Mouse (Mus musculus): ENCODE results near the gene Ncf1.
A peak's percentile ranks its signal among the peaks of the same experiment; 100 is the strongest.

Gene Ncf1

GRCm38 (mm10) chr5:134229391-134229790 lies at the start of gene Ncf1:
Gene Ncf1 (minus strand): TSS chr5:134229625.
- peak in 1 of 2 experiments; percentile 56 for DNase-seq (ENCODE audit: low spot score in 2 of 2)

GRCm38 (mm10) chr5:134277109-134277508 lies 47.7 kb upstream of the Ncf1 start:
- no peak for DNase-seq (ENCODE audit: low spot score in 2 of 2)

GRCm38 (mm10) chr5:134275556-134275955 lies 46.1 kb upstream of the Ncf1 start:
- no peak for DNase-seq (ENCODE audit: low spot score in 2 of 2)

- DNase-seq (ENCODE audit: low spot score in 2 of 2) = peak; percentile 23 to 38
Observed at GRCm38 (mm10) chr5:134275021-134275420, 45.6 kb upstream of the Ncf1 start.

GRCm38 (mm10) chr5:134273761-134274160 lies 44.3 kb upstream of the Ncf1 start:
- no peak for DNase-seq (ENCODE audit: low spot score in 2 of 2)

- DNase-seq (ENCODE audit: low spot score in 2 of 2) = no peak
Observed at GRCm38 (mm10) chr5:134272761-134273160, 43.3 kb upstream of the Ncf1 start.

GRCm38 (mm10) chr5:134271421-134271820 lies 42.0 kb upstream of the Ncf1 start:
- no peak for DNase-seq (ENCODE audit: low spot score in 2 of 2)

GRCm38 (mm10) chr5:134270566-134270965 lies 41.1 kb upstream of the Ncf1 start:
- no peak for DNase-seq (ENCODE audit: low spot score in 2 of 2)

- DNase-seq (ENCODE audit: low spot score in 2 of 2) = no peak
Observed at GRCm38 (mm10) chr5:134269751-134270150, 40.3 kb upstream of the Ncf1 start.

- DNase-seq (ENCODE audit: low spot score in 2 of 2) = no peak
Observed at GRCm38 (mm10) chr5:134268751-134269150, 39.3 kb upstream of the Ncf1 start.

GRCm38 (mm10) chr5:134266404-134266803 lies 37.0 kb upstream of the Ncf1 start:
- DNase-seq (ENCODE audit: low spot score in 2 of 2) = no peak

- DNase-seq (ENCODE audit: low spot score in 2 of 2) = no peak
Observed at GRCm38 (mm10) chr5:134265890-134266289, 36.5 kb upstream of the Ncf1 start.

- DNase-seq (ENCODE audit: low spot score in 2 of 2) = no peak
Observed at GRCm38 (mm10) chr5:134260001-134260636, 30.7 kb upstream of the Ncf1 start.

- no peak for DNase-seq (ENCODE audit: low spot score in 2 of 2)
Observed at GRCm38 (mm10) chr5:134258934-134259333, 29.5 kb upstream of the Ncf1 start.

GRCm38 (mm10) chr5:134258395-134258794 lies 29.0 kb upstream of the Ncf1 start:
- no peak for DNase-seq (ENCODE audit: low spot score in 2 of 2)

GRCm38 (mm10) chr5:134257349-134258031 lies 28.1 kb upstream of the Ncf1 start:
- no peak for DNase-seq (ENCODE audit: low spot score in 2 of 2)

GRCm38 (mm10) chr5:134255294-134255693 lies 25.9 kb upstream of the Ncf1 start:
- no peak for DNase-seq (ENCODE audit: low spot score in 2 of 2)

- no peak for DNase-seq (ENCODE audit: low spot score in 2 of 2)
Observed at GRCm38 (mm10) chr5:134253806-134254205, 24.4 kb upstream of the Ncf1 start.

- no peak for DNase-seq (ENCODE audit: low spot score in 2 of 2)
Observed at GRCm38 (mm10) chr5:134251083-134251482, 21.7 kb upstream of the Ncf1 start.

- DNase-seq (ENCODE audit: low spot score in 2 of 2) = no peak
Observed at GRCm38 (mm10) chr5:134250601-134251000, 21.2 kb upstream of the Ncf1 start.

GRCm38 (mm10) chr5:134249245-134249649 lies 19.8 kb upstream of the Ncf1 start:
- no peak for DNase-seq (ENCODE audit: low spot score in 2 of 2)

GRCm38 (mm10) chr5:134248608-134249244 lies 19.3 kb upstream of the Ncf1 start:
- DNase-seq (ENCODE audit: low spot score in 2 of 2) = no peak

- no peak for DNase-seq (ENCODE audit: low spot score in 2 of 2)
Observed at GRCm38 (mm10) chr5:134246146-134246545, 16.7 kb upstream of the Ncf1 start.

Measured in heart, adult 9 months (tissue).